In the genomic region with DNA sequence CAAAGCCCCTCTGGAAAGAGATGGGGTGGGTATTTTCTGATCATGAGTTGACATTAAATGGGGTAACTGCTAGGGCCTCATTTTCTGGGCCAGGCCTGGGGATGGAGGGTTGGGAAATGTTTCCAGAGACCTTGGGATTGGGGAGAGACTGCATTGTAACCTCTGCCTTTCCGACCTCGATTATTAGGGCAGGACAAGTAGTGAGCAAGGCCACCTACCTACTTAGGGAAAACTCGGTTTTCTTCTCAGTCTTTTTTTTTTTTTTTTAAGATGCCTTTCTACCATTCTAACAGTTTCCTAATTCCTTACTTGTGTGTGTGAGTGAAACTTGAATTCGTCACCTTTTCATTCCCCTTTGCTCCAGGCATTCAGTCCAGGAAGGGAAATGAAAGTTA, we compare ENCODE assay signal across 8 mouse cellular contexts. TPM values are rescaled to one million over a fixed set of nuclear protein-coding genes. Genes with fewer than 3 reads are reported as not detected.
DNase-seq lines count a peak whose midpoint lies in the region; ATAC-seq and TF ChIP-seq lines count a peak whose summit lies in the region.

No protein-coding gene starts in this region.

- peak overlapping the region; percentile 99 for H3K9ac ChIP-seq in heart, embryonic 13.5 days
- H3K9ac ChIP-seq in CH12.LX (ENCODE audit: insufficient read depth, low read depth), result peak overlapping the region; percentile 100
- peak overlapping the region; percentile 100 for H3K9ac ChIP-seq in liver, embryonic 13.5 days

- no peak for TF ChIP-seq CTCF in CH12.LX (conservative IDR thresholded peaks at IDR 0.05 in 1 of 2, IDR thresholded peaks at IDR 0.05 in 1 of 2; ENCODE audit: low read depth in 2 of 2, low read length in 2 of 2)

- no peaks in the 10 kb centered on the region for H3K27me3 ChIP-seq in heart, embryonic 13.5 days (replicated peaks)
- no peaks in the 10 kb centered on the region for H3K27me3 ChIP-seq in CH12.LX (replicated peaks)
- H3K27me3 ChIP-seq in forebrain, embryonic 10.5 days (ENCODE audit: poor library complexity, severe bottlenecking), result no peaks in the 10 kb centered on the region
- H3K27me3 ChIP-seq in liver, embryonic 13.5 days, result no peaks in the 10 kb centered on the region

- H3K79me2 ChIP-seq in CH12.LX (replicated peaks; ENCODE audit: control insufficient read depth, extremely low read depth, insufficient read depth, poor library complexity, severe bottlenecking), result peaks cover 61% of the 10 kb centered on the region

- no peak for TF ChIP-seq POLR2A in CH12.LX (IDR thresholded peaks at IDR 0.05; ENCODE audit: low read depth, low read length)

- H3K27ac ChIP-seq in heart, embryonic 13.5 days (replicated peaks), result peak overlapping the region; percentile 97
- H3K27ac ChIP-seq in CH12.LX (ENCODE audit: insufficient read depth, low read depth), result peak overlapping the region; percentile 57; the same call in 1 of the 2 replicates
- H3K27ac ChIP-seq in forebrain, embryonic 10.5 days, result peak overlapping the region; percentile 99
- H3K27ac ChIP-seq in liver, embryonic 13.5 days, result peak overlapping the region; percentile 95

- TF ChIP-seq RAD21 in CH12.LX (IDR thresholded peaks at IDR 0.05; ENCODE audit: low read depth, low read length), result no peak

- WGBS in heart, embryonic 13.5 days, result 4% methylated on average over 4 of the region's 4 CpGs
- 7% methylated on average over 4 of the region's 4 CpGs for WGBS in forebrain, embryonic 10.5 days
- 4% methylated on average over 4 of the region's 4 CpGs for WGBS in liver, embryonic 13.5 days (ENCODE audit: insufficient replicate concordance)

- H3K4me2 ChIP-seq in heart, embryonic 13.5 days, result peak overlapping the region; percentile 74
- H3K4me2 ChIP-seq in CH12.LX (ENCODE audit: insufficient read depth, low read depth, poor library complexity, severe bottlenecking), result peak overlapping the region; percentile 93
- peak overlapping the region; percentile 94 for H3K4me2 ChIP-seq in liver, embryonic 13.5 days

- dilution Hi-C loops in CH12.LX (cut with MboI; ENCODE audit: extremely low pct_ligation_motif_present, extremely low pct_unique_long_range_greater_than_20kb, low sequenced_read_pairs), result no loop called here

- H3K4me3 ChIP-seq in heart, embryonic 13.5 days, result peak overlapping the region; percentile 97
- peak overlapping the region; percentile 94 to 99 (median 97) for H3K4me3 ChIP-seq in CH12.LX (replicated peaks in 1 of 3; ENCODE audit: low read depth in 2 of 3, low read length in 2 of 3, poor library complexity in 1 of 3)
- peak overlapping the region; percentile 95 for H3K4me3 ChIP-seq in forebrain, embryonic 10.5 days
- peak overlapping the region; percentile 98 for H3K4me3 ChIP-seq in liver, embryonic 13.5 days (replicated peaks)

- H3K4me1 ChIP-seq in heart, embryonic 13.5 days, result peaks cover 33% of the 10 kb centered on the region
- peaks cover 0 to 49% of the 10 kb centered on the region in 2 experiments; a peak in 3 of 4 replicates for H3K4me1 ChIP-seq in CH12.LX (ENCODE audit: control insufficient read depth in 1 of 2, insufficient read depth in 2 of 2)
- peaks cover 28% of the 10 kb centered on the region for H3K4me1 ChIP-seq in forebrain, embryonic 10.5 days
- H3K4me1 ChIP-seq in liver, embryonic 13.5 days (replicated peaks), result peaks cover 53% of the 10 kb centered on the region

- TF ChIP-seq EP300 in CH12.LX (IDR thresholded peaks at IDR 0.05; ENCODE audit: low read length), result no peak

- no peak for DNase-seq in heart, adult 8-10 months (ENCODE audit: low spot score)
- peak; percentile 24 for DNase-seq in CH12.LX (ENCODE audit: extremely low read depth)
- DNase-seq in forebrain, embryonic 10.5 days (ENCODE audit: extremely low spot score, low spot score), result no peak
- no peak for DNase-seq in liver, embryonic 13.5 days
- no peak for DNase-seq in spleen, adult 18-20 months
- DNase-seq in right cerebral cortex, postnatal 10 days (ENCODE audit: low spot score in 2 of 2), result no peak
- no peak for DNase-seq in right cerebral cortex, postnatal 25 days

- in situ Hi-C loops in CH12.LX (cut with MboI; ENCODE audit: low pct_ligation_motif_present, low pct_unique_long_range_greater_than_20kb, low sequenced_read_pairs), result no loop called here

- no peaks in the 10 kb centered on the region for H3K9me3 ChIP-seq in heart, embryonic 13.5 days
- H3K9me3 ChIP-seq in CH12.LX (replicated peaks; ENCODE audit: low read length), result no peaks in the 10 kb centered on the region
- peaks cover 10% of the 10 kb centered on the region for H3K9me3 ChIP-seq in forebrain, embryonic 10.5 days
- H3K9me3 ChIP-seq in liver, embryonic 13.5 days (replicated peaks), result no peaks in the 10 kb centered on the region

- ATAC-seq in heart, embryonic 13.5 days (ENCODE audit: extremely low read depth, insufficient number of reproducible peaks, low FRiP score, low TSS enrichment), result no peak
- ATAC-seq in liver, embryonic 13.5 days (ENCODE audit: low read depth), result no peak

- peaks cover 38% of the 10 kb centered on the region for H3K36me3 ChIP-seq in heart, embryonic 13.5 days
- H3K36me3 ChIP-seq in CH12.LX (replicated peaks in 1 of 2; ENCODE audit: control insufficient read depth in 1 of 2, insufficient read depth in 1 of 2, low read length in 1 of 2), result peaks cover 16 to 39% of the 10 kb centered on the region in 2 experiments
- peaks cover 53% of the 10 kb centered on the region for H3K36me3 ChIP-seq in forebrain, embryonic 10.5 days (replicated peaks)
- H3K36me3 ChIP-seq in liver, embryonic 13.5 days, result peaks cover 41% of the 10 kb centered on the region

TF ChIP-seq in CH12.LX, 34 proteins besides CTCF, POLR2A, EP300 and RAD21 (continues in another document):
- TF ChIP-seq MXI1 (IDR thresholded peaks at IDR 0.05; ENCODE audit: low read depth, low read length) (no peak), E2F4 (IDR thresholded peaks at IDR 0.05; ENCODE audit: insufficient replicate concordance, low read depth, low read length) (no peak), ZMIZ1 (IDR thresholded peaks at IDR 0.05; ENCODE audit: low read depth, low read length) (no peak), JUND (conservative IDR thresholded peaks at IDR 0.05; ENCODE audit: low read depth, low read length) (no peak), BHLHE40 (IDR thresholded peaks at IDR 0.05; ENCODE audit: low read depth, low read length) (no peak), UBTF (IDR thresholded peaks at IDR 0.05; ENCODE audit: low read depth, low read length) (no peak), TBP (conservative IDR thresholded peaks at IDR 0.05; ENCODE audit: low read depth, low read length) (0 out of 2 replicates have a peak, but pooled peaks have one; percentile 33), POLR2AphosphoS2 (IDR thresholded peaks at IDR 0.05; ENCODE audit: low read depth, low read length) (no peak), JUN (IDR thresholded peaks at IDR 0.05; ENCODE audit: insufficient read depth, low read depth, low read length) (no peak), GABPA (IDR thresholded peaks at IDR 0.05; ENCODE audit: insufficient replicate concordance, low read depth, low read length) (no peak), MYC (IDR thresholded peaks at IDR 0.05; ENCODE audit: low read depth, low read length) (no peak), ZC3H11A (IDR thresholded peaks at IDR 0.05; ENCODE audit: low read depth, low read length) (no peak), PAX5 (IDR thresholded peaks at IDR 0.05; ENCODE audit: low read length) (no peak), RCOR1 (conservative IDR thresholded peaks at IDR 0.05; ENCODE audit: low read depth, low read length) (no peak), IRF4 (IDR thresholded peaks at IDR 0.05; ENCODE audit: low read depth, low read length) (no peak), MAZ (IDR thresholded peaks at IDR 0.05; ENCODE audit: low read depth, low read length) (no peak), NELFE (IDR thresholded peaks at IDR 0.05; ENCODE audit: low read depth, low read length) (no peak), CHD1 (IDR thresholded peaks at IDR 0.05; ENCODE audit: low read depth, low read length) (no peak; the same call in 1 of the 2 replicates), MAX (IDR thresholded peaks at IDR 0.05; ENCODE audit: low read length) (no peak), SMC3 (IDR thresholded peaks at IDR 0.05; ENCODE audit: low read depth, low read length) (no peak), NRF1 (IDR thresholded peaks at IDR 0.05; ENCODE audit: low read depth, low read length) (no peak), SIN3A (IDR thresholded peaks at IDR 0.05; ENCODE audit: low read length) (no peak; the same call in 1 of the 2 replicates), USF1 (IDR thresholded peaks at IDR 0.05; ENCODE audit: low read depth, low read length) (no peak), HCFC1 (IDR thresholded peaks at IDR 0.05; ENCODE audit: low read depth, low read length) (no peak), ETS1 (conservative IDR thresholded peaks at IDR 0.05; ENCODE audit: low read depth, low read length) (no peak)

RNA-seq across cellular contexts. Expression of gene Tlk2, which starts 3.9 kb away (rescaled TPM):
- 12.2 and 13.2 TPM in 2 replicates for polyA plus RNA-seq in heart, embryonic 13.5 days (2015; fragmentation: Nextera tagmentation; extraction: Ambion mirVana)
- total RNA-seq in heart, adult 8-10 months (2022), result 10 to 100 TPM; 33.2 to 46.4 (median 38.5) TPM
- total RNA-seq in CH12.LX (2012; rRNA removed) (71.8 and 78.0 TPM in 2 replicates), CH12.LX (2014; rRNA removed) (90.6 and 96.5 TPM in 2 replicates)
- 85.1 and 103 TPM in 2 replicates for polyA plus RNA-seq in CH12.LX (2012; ENCODE audit: insufficient read length, low read depth)
- 21.5 and 22.1 TPM in 2 replicates for polyA plus RNA-seq in forebrain, embryonic 10.5 days (2016; fragmentation: Nextera tagmentation; extraction: Ambion mirVana)
- 8.0 and 8.3 TPM in 2 replicates for polyA plus RNA-seq in liver, embryonic 13.5 days (2015; fragmentation: Nextera tagmentation; extraction: Ambion mirVana)

RNA-seq across cellular contexts. Expression of gene Gm10842, which starts 35.8 kb away (rescaled TPM):
- not detected in 2 replicates for polyA plus RNA-seq in heart, embryonic 13.5 days (2015; fragmentation: Nextera tagmentation; extraction: Ambion mirVana)
- not detected for total RNA-seq in heart, adult 8-10 months (2022)
- total RNA-seq in CH12.LX (2012; rRNA removed) (not detected in 2 replicates), CH12.LX (2014; rRNA removed) (not detected in 2 replicates)
- not detected in 2 replicates for polyA plus RNA-seq in CH12.LX (2012; ENCODE audit: insufficient read length, low read depth)
- not detected in 2 replicates for polyA plus RNA-seq in forebrain, embryonic 10.5 days (2016; fragmentation: Nextera tagmentation; extraction: Ambion mirVana)
- polyA plus RNA-seq in liver, embryonic 13.5 days (2015; fragmentation: Nextera tagmentation; extraction: Ambion mirVana), result not detected in 2 replicates

RNA-seq across cellular contexts. Expression of gene Mettl2, which starts 56.2 kb away (rescaled TPM):
- 26.8 and 29.7 TPM in 2 replicates for polyA plus RNA-seq in heart, embryonic 13.5 days (2015; fragmentation: Nextera tagmentation; extraction: Ambion mirVana)
- 10 to 100 TPM in 1 of 4 experiments, 1 to 10 TPM in 3; 8.6 to 10.0 (median 9.0) TPM for total RNA-seq in heart, adult 8-10 months (2022)
- total RNA-seq in CH12.LX (2012; rRNA removed) (58.4 and 66.1 TPM in 2 replicates), CH12.LX (2014; rRNA removed) (112 and 118 TPM in 2 replicates)
- 94.6 and 102 TPM in 2 replicates for polyA plus RNA-seq in CH12.LX (2012; ENCODE audit: insufficient read length, low read depth)
- 53.9 and 55.6 TPM in 2 replicates for polyA plus RNA-seq in forebrain, embryonic 10.5 days (2016; fragmentation: Nextera tagmentation; extraction: Ambion mirVana)
- 23.7 and 28.4 TPM in 2 replicates for polyA plus RNA-seq in liver, embryonic 13.5 days (2015; fragmentation: Nextera tagmentation; extraction: Ambion mirVana)
